Mouse (Mus musculus) kidney, postnatal 0 days (tissue): Measurements from ENCODE around the gene Slc39a13. TPM values are rescaled to one million over a fixed set of nuclear protein-coding genes. Genes with fewer than 3 reads are reported as not detected.
"Not testable (repeated sequence)": the region's sequence is repeated elsewhere in the genome, so short reads cannot be mapped to it uniquely, and the experiment has no call there.

Experiments used
- ATAC-seq: fragments of 200-750 bp; cut with Nextera tagmentation; replicated peaks from 2 replicates; pipeline ENCODE4 v1.8.0; 2017; ENCODE audit warnings: low read depth, moderate number of reproducible peaks, moderate TSS enrichment, moderate library complexity; ENCODE audit not compliant: low FRiP score
- DNase-seq: peaks from one replicate; pipeline ENCODE4 v3.0.0-alpha.2; 2016; ENCODE audit warnings: low spot score
- H3K27ac ChIP-seq: fragments of 300-500 bp; sonication (generic); 2 replicates; pipeline ENCODE4 v1.5.1; 2014; ENCODE audit warnings: mild to moderate bottlenecking
- H3K27me3 ChIP-seq: fragments of 300-500 bp; sonication (generic); 2 replicates; pipeline ENCODE4 v1.6.1; 2014; ENCODE audit warnings: low read length, mixed read lengths; ENCODE audit not compliant: insufficient read depth
- H3K36me3 ChIP-seq: fragments of 300-500 bp; sonication (generic); 2 replicates; pipeline ENCODE4 v1.6.1; 2014; ENCODE audit warnings: low read length, mixed read lengths; ENCODE audit not compliant: insufficient read depth
- H3K4me1 ChIP-seq: fragments of 300-500 bp; sonication (generic); replicated peaks from 2 replicates; pipeline ENCODE4 v1.6.1; 2014; ENCODE audit warnings: antibody characterized with exemption, low read length, mixed read lengths; ENCODE audit not compliant: insufficient read depth
- H3K4me2 ChIP-seq: fragments of 300-500 bp; sonication (generic); 2 replicates; pipeline ENCODE4 v1.6.1; 2014; ENCODE audit warnings: mild to moderate bottlenecking, low read length, moderate library complexity, mixed read lengths
- H3K4me3 ChIP-seq: fragments of 300-500 bp; sonication (generic); replicated peaks from 2 replicates; pipeline ENCODE4 v1.5.1; 2014; ENCODE audit warnings: low read depth, low read length
- H3K9ac ChIP-seq: fragments of 300-500 bp; sonication (generic); 2 replicates; pipeline ENCODE4 v1.6.1; 2014; ENCODE audit warnings: low read depth, low read length
- H3K9me3 ChIP-seq: fragments of 300-500 bp; sonication (generic); replicated peaks from 2 replicates; pipeline ENCODE4 v1.6.1; 2016; ENCODE audit warnings: low read length, inconsistent platforms, mixed read lengths
- CTCF ChIP-seq: IDR thresholded peaks from 2 replicates; pipeline ENCODE4 v1.5.1; 2016; ENCODE audit warnings: antibody characterized with exemption, low read depth, mild to moderate bottlenecking, moderate library complexity
- WGBS: fragments of 180-500 bp; shearing (Covaris S2); extraction: QIAGEN DNeasy Blood & Tissue Kit; methylation state at CpG from one replicate; pipeline ENCODE4 v1.1.7; 2014; 5-methylcytosine and 5-hydroxymethylcytosine counted together
- polyA plus RNA-seq: library from polyadenylated mRNA; unstranded; fragments of >200 nt; fragmentation: Nextera tagmentation; extraction: Ambion mirVana; gene quantifications from 2 replicates; pipeline ENCODE4 v1.2.1, GENCODE M21; 2015

Gene Slc39a13
- polyA plus RNA-seq, 1 experiment from 2014 or later = 39.9 TPM

- H3K9me3 ChIP-seq = no peaks in the 10 kb centered on the region
- H3K4me1 ChIP-seq = no peaks in the 10 kb centered on the region
- no peak overlapping the region for H3K4me3 ChIP-seq
- DNase-seq (no peak), ATAC-seq (no peak)
- no peak overlapping the region for H3K9ac ChIP-seq
- WGBS = 78% methylated on average over 1 of the region's 1 CpGs
- TF ChIP-seq CTCF = no peak
- H3K27ac ChIP-seq = no peak overlapping the region
- no peaks in the 10 kb centered on the region for H3K36me3 ChIP-seq
- H3K4me2 ChIP-seq = no peak overlapping the region
- H3K27me3 ChIP-seq = no peaks in the 10 kb centered on the region
Observed at GRCm38 (mm10) chr2:91026491-91026890, 43.7 kb downstream of the Slc39a13 start.

- DNase-seq (no peak), ATAC-seq (no peak)
- Histone ChIP-seq H3K9ac (no peak overlapping the region), H3K36me3 (0 out of 2 replicates have a peak, but pooled peaks cover 4% of the 10 kb centered on the region), H3K27ac (no peak overlapping the region), H3K4me2 (no peak overlapping the region), H3K4me3 (no peak overlapping the region), H3K9me3 (no peaks in the 10 kb centered on the region), H3K27me3 (no peaks in the 10 kb centered on the region), H3K4me1 (no peaks in the 10 kb centered on the region)
- WGBS = 72% methylated on average over 1 of the region's 1 CpGs
- no peak for TF ChIP-seq CTCF
Observed at GRCm38 (mm10) chr2:91025081-91025516, 45.1 kb downstream of the Slc39a13 start.

GRCm38 (mm10) chr2:91023956-91024355, 46.3 kb downstream of the Slc39a13 start:
- DNase-seq = no peak

GRCm38 (mm10) chr2:91023131-91023530, 47.1 kb downstream of the Slc39a13 start:
- Histone ChIP-seq H3K4me2 (no peak overlapping the region), H3K4me3 (no peak overlapping the region), H3K27ac (no peak overlapping the region), H3K9me3 (no peaks in the 10 kb centered on the region), H3K4me1 (no peaks in the 10 kb centered on the region), H3K36me3 (0 out of 2 replicates have a peak, but pooled peaks cover 12% of the 10 kb centered on the region), H3K9ac (no peak overlapping the region), H3K27me3 (no peaks in the 10 kb centered on the region)
- peak; percentile 36 for DNase-seq
- ATAC-seq = no peak
- WGBS = 38% methylated on average over 2 of the region's 2 CpGs
- TF ChIP-seq CTCF = no peak

More at GRCm38 (mm10) chr2:91023956-91024355, 46.3 kb downstream of the Slc39a13 start:
- no peak overlapping the region for H3K4me3 ChIP-seq
- TF ChIP-seq CTCF = no peak
- no peak overlapping the region for H3K27ac ChIP-seq
- 92% methylated on average over 1 of the region's 1 CpGs for WGBS
- H3K4me2 ChIP-seq = no peak overlapping the region
- no peak for ATAC-seq
- 0 out of 2 replicates have a peak, but pooled peaks cover 9% of the 10 kb centered on the region for H3K36me3 ChIP-seq
- no peaks in the 10 kb centered on the region for H3K27me3 ChIP-seq
- no peaks in the 10 kb centered on the region for H3K4me1 ChIP-seq
- H3K9me3 ChIP-seq = no peaks in the 10 kb centered on the region
- H3K9ac ChIP-seq = no peak overlapping the region

- not testable (repeated sequence) for H3K27me3 ChIP-seq, ATAC-seq, DNase-seq, H3K9ac ChIP-seq, H3K4me1 ChIP-seq, H3K4me3 ChIP-seq, H3K27ac ChIP-seq, H3K4me2 ChIP-seq, H3K9me3 ChIP-seq
- 97% methylated on average over 7 of the region's 7 CpGs for whole genome bisulfite sequencing
- 0 out of 2 replicates have a peak, but pooled peaks cover 19% of the 10 kb centered on the region for H3K36me3 ChIP-seq
Observed at GRCm38 (mm10) chr2:91022266-91022665, 48.0 kb downstream of the Slc39a13 start.

- peaks cover 24% of the 10 kb centered on the region; the same call in 1 of the 2 replicates for H3K36me3 ChIP-seq
- no peaks in the 10 kb centered on the region for H3K9me3 ChIP-seq
- no peak for TF ChIP-seq CTCF
- H3K9ac ChIP-seq = no peak overlapping the region
- no peak overlapping the region for H3K27ac ChIP-seq
- no peaks in the 10 kb centered on the region for H3K4me1 ChIP-seq
- no peak overlapping the region for H3K4me3 ChIP-seq
- no peaks in the 10 kb centered on the region for H3K27me3 ChIP-seq
- no peak for ATAC-seq
- no peak for DNase-seq
- H3K4me2 ChIP-seq = no peak overlapping the region
- 96% methylated on average over 3 of the region's 3 CpGs for WGBS
Observed at GRCm38 (mm10) chr2:91019911-91020310, 50.3 kb downstream of the Slc39a13 start.
